Mouse (Mus musculus): Measurements from ENCODE around the gene Sox2. TPM values are rescaled to one million over a fixed set of nuclear protein-coding genes. Genes with fewer than 3 reads are reported as not detected.

Gene Sox2
- polyA plus RNA-seq, 1 experiment: 0.03 TPM

DNA sequence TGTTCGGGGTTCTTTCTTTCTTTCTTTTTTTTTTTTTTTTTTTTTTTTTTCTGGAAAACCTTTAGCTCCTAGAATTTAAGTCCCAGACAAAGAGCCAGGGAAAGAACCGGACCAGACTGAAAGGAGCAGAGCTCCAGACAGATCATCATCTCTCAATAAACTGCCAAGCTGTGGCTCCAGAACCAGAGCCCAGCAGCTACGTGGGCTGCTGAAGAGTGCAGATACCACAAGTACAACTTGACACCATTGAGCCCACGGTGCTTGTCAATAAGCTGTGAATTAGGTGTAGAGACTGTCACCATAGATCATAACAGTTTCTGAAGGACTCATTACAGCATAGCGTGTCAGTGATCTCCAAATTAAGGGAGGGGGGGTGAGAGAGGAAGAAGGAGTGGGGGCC, 7.1 kb upstream of the Sox2 start:
- H3K36me3 ChIP-seq (ENCODE audit: control insufficient read depth, insufficient read depth, low read length): no peaks in the 10 kb centered on the region
- peaks cover 10% of the 10 kb centered on the region for H3K27me3 ChIP-seq (replicated peaks; ENCODE audit: control insufficient read depth, insufficient read depth, low read length)
- TF ChIP-seq CTCF (conservative IDR thresholded peaks at IDR 0.05; ENCODE audit: insufficient read depth, insufficient read length, low read depth, low read length) (no peak), POLR2A (IDR thresholded peaks at IDR 0.05; ENCODE audit: low read depth, low read length) (no peak)
- no peak for DNase-seq
- H3K27ac ChIP-seq (ENCODE audit: insufficient read depth, low read depth, low read length): no peak overlapping the region
- H3K4me1 ChIP-seq (ENCODE audit: control insufficient read depth, insufficient read depth, low read length): no peaks in the 10 kb centered on the region
- no peak overlapping the region for H3K4me3 ChIP-seq (ENCODE audit: insufficient read depth, low read depth, low read length)
- WGBS: 15% methylated on average over 5 of the region's 5 CpGs

DNA sequence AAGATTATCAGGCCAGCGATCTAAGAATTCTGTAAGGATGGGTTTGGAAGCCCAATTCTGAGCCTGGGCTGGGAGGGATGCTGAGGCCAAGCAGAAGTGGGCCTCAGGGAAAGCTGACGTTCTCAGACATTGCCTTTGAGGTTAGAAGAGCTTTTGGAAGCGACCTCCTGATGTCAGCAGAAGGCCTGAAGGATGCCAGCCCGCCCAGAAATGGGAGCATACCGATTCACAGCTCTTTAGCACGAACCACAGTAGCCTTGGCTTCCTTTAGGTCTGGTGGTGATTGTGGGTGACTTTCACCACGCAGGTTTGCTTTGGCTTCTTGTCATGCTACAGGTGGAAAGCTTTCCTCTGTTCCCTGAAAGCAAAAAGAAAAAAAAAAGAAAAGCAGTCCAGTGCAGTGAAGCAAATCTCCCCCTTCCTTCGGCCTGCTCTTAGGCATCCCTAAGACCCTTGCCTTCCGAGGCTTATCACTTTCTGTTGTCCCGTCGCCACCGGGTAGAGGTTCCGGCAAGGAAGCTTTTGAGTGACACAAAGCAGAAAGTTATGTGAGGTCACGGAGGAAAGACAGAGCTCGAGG, 6.6 kb upstream of the Sox2 start:
- Histone ChIP-seq H3K4me3 (ENCODE audit: insufficient read depth, low read depth, low read length) (no peak overlapping the region), H3K27me3 (replicated peaks; ENCODE audit: control insufficient read depth, insufficient read depth, low read length) (peaks cover 10% of the 10 kb centered on the region), H3K36me3 (ENCODE audit: control insufficient read depth, insufficient read depth, low read length) (no peaks in the 10 kb centered on the region), H3K27ac (ENCODE audit: insufficient read depth, low read depth, low read length) (no peak overlapping the region), H3K4me1 (ENCODE audit: control insufficient read depth, insufficient read depth, low read length) (no peaks in the 10 kb centered on the region)
- no peak for DNase-seq
- TF ChIP-seq POLR2A (IDR thresholded peaks at IDR 0.05; ENCODE audit: low read depth, low read length): no peak
- no peak for TF ChIP-seq CTCF (conservative IDR thresholded peaks at IDR 0.05; ENCODE audit: insufficient read depth, insufficient read length, low read depth, low read length)
- WGBS: 6% methylated on average over 15 of the region's 15 CpGs

DNA sequence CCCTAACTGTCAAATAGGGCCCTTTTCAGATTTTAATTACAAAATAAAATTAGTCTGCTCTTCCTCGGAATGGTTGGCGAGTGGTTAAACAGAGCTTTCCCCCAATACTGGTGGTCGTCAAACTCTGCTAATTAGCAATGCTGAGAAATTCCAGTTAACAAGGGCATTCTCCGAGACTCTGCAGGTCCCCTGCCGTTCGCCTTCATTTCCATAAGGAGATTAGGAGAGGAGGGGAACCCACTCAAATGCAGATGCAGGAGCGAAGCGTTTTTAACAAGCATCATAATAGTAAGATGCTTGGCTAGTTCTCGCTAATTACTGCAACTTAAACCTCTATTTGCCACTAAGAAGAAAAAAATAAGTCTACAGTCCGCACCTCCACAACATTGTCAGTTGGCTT, 4.0 kb upstream of the Sox2 start:
- no peak for DNase-seq
- H3K27me3 ChIP-seq (replicated peaks; ENCODE audit: control insufficient read depth, insufficient read depth, low read length): peaks cover 16% of the 10 kb centered on the region
- no peaks in the 10 kb centered on the region for H3K36me3 ChIP-seq (ENCODE audit: control insufficient read depth, insufficient read depth, low read length)
- H3K4me3 ChIP-seq (ENCODE audit: insufficient read depth, low read depth, low read length): no peak overlapping the region
- no peak overlapping the region for H3K27ac ChIP-seq (ENCODE audit: insufficient read depth, low read depth, low read length)
- no peaks in the 10 kb centered on the region for H3K4me1 ChIP-seq (ENCODE audit: control insufficient read depth, insufficient read depth, low read length)
- WGBS: 4% methylated on average over 10 of the region's 10 CpGs
- TF ChIP-seq CTCF (conservative IDR thresholded peaks at IDR 0.05; ENCODE audit: insufficient read depth, insufficient read length, low read depth, low read length) (no peak), POLR2A (IDR thresholded peaks at IDR 0.05; ENCODE audit: low read depth, low read length) (no peak)

DNA sequence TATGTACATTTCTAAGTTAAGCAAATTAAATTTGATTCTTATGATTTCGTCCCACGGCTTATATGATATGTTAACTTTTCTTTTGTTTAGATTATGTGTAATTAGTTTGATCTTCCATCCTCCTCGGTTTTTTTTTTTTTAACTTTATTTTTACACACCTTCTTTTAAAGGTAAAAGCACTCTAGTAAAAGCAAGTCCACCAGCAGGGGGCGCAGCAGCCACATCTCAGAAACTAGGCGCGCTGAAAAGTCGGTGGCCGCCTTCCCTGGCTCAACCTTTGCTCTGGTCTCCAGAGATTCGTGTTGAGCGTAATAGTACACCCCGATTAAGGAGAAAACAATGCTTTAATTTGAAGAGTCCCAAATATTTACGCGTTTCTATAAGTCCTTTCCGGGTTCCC, 2.5 kb upstream of the Sox2 start:
- Histone ChIP-seq H3K36me3 (ENCODE audit: control insufficient read depth, insufficient read depth, low read length) (no peaks in the 10 kb centered on the region), H3K27ac (ENCODE audit: insufficient read depth, low read depth, low read length) (no peak overlapping the region), H3K27me3 (replicated peaks; ENCODE audit: control insufficient read depth, insufficient read depth, low read length) (peaks cover 15% of the 10 kb centered on the region), H3K4me3 (ENCODE audit: insufficient read depth, low read depth, low read length) (no peak overlapping the region), H3K4me1 (ENCODE audit: control insufficient read depth, insufficient read depth, low read length) (no peaks in the 10 kb centered on the region)
- TF ChIP-seq CTCF (conservative IDR thresholded peaks at IDR 0.05; ENCODE audit: insufficient read depth, insufficient read length, low read depth, low read length): peak; percentile 64
- no peak for TF ChIP-seq POLR2A (IDR thresholded peaks at IDR 0.05; ENCODE audit: low read depth, low read length)
- peak; percentile 76 for DNase-seq
- WGBS: 2% methylated on average over 14 of the region's 14 CpGs

DNA sequence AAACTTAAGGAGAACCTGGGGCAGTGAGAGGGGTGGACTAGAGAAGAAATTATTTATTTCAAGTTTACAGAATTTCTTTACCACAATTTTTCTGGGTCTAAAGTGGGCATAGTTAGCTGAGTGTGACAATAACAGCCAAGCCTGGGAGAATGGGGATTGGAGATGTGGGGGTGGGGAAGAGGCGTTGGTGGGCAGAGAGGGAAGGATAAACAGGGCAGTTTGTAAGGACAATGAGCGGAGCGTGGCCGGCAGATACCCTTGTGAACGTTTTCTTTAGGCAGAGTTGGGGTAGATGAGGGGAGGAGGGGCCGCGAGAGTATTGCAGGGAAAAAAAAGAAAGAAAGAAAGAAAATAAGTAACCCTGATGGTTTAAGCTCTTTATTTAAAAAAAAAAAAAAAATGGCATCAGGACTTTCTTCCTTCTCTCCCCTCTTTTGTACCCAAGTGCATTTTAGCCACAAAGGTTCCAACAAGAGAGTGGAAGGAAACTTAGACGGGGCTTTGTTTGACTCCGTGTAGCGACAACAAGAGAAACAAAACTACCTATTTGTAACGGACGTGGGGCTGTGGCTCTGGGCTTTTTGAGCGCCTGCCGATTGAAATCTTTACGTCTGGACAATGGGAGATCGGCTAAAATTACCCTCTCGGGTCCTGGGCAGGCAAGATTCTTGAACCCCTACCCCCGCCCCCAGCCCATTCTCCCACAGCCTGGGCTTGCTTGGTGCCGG, 1.9 kb upstream of the Sox2 start:
- 6% methylated on average over 19 of the region's 19 CpGs for WGBS
- Histone ChIP-seq H3K27ac (ENCODE audit: insufficient read depth, low read depth, low read length) (no peak overlapping the region), H3K36me3 (ENCODE audit: control insufficient read depth, insufficient read depth, low read length) (no peaks in the 10 kb centered on the region), H3K4me1 (ENCODE audit: control insufficient read depth, insufficient read depth, low read length) (no peaks in the 10 kb centered on the region), H3K4me3 (ENCODE audit: insufficient read depth, low read depth, low read length) (no peak overlapping the region), H3K27me3 (replicated peaks; ENCODE audit: control insufficient read depth, insufficient read depth, low read length) (peaks cover 14% of the 10 kb centered on the region)
- TF ChIP-seq POLR2A (IDR thresholded peaks at IDR 0.05; ENCODE audit: low read depth, low read length): no peak
- no peak for TF ChIP-seq CTCF (conservative IDR thresholded peaks at IDR 0.05; ENCODE audit: insufficient read depth, insufficient read length, low read depth, low read length)
- no peak for DNase-seq

DNA sequence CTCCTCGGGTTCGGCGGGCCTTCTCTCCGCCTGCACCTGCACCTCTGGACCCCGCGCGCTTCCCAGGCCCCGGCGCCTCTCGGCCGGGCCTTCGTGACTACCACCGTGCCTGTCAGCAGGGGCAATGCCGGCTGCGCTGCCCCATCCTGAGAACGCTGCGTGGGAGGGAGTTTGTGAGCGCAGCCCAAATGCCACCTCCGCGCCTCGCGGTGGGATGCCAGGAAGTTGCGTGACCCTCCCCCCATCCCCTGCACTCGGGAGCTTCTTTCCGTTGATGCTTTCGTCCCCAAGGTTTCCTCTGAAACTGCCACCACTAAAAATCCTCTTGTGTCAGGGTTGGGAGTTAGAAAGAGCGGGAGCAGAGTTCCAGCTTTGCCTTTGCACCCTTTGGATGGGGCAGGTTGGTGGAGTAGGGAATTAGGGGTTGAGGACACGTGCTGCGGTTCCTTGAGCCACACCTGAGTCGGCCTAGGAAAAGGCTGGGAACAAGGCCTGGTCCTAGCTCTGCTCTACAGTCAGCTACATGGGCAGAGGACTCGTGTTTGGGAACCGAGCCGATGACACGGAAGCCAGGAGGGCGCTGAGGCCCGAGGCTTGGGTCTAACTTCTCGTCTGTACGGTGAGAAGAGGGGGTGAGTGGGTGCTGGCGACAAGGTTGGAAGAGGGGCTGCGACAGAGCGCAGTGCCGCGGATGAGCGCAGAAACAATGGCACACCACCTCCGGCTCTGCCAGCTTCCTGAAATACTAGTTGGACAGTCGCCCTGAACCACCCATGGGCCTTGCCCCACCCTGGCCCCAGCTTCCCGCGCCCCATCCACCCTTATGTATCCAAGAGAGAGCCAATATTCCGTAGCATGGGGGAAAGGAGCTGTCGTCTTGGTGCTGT, 1.1 kb upstream of the Sox2 start:
- Histone ChIP-seq H3K36me3 (ENCODE audit: control insufficient read depth, insufficient read depth, low read length) (no peaks in the 10 kb centered on the region), H3K27me3 (replicated peaks; ENCODE audit: control insufficient read depth, insufficient read depth, low read length) (peaks cover 17% of the 10 kb centered on the region), H3K27ac (ENCODE audit: insufficient read depth, low read depth, low read length) (no peak overlapping the region), H3K4me3 (ENCODE audit: insufficient read depth, low read depth, low read length) (no peak overlapping the region), H3K4me1 (ENCODE audit: control insufficient read depth, insufficient read depth, low read length) (no peaks in the 10 kb centered on the region)
- TF ChIP-seq CTCF (conservative IDR thresholded peaks at IDR 0.05; ENCODE audit: insufficient read depth, insufficient read length, low read depth, low read length) (no peak), POLR2A (IDR thresholded peaks at IDR 0.05; ENCODE audit: low read depth, low read length) (no peak)
- WGBS: 4% methylated on average over 50 of the region's 50 CpGs
- DNase-seq: no peak

Data from kidney, adult 2 months (tissue).